ENCODE assay signal across 16 mouse cellular contexts in the genomic region with DNA sequence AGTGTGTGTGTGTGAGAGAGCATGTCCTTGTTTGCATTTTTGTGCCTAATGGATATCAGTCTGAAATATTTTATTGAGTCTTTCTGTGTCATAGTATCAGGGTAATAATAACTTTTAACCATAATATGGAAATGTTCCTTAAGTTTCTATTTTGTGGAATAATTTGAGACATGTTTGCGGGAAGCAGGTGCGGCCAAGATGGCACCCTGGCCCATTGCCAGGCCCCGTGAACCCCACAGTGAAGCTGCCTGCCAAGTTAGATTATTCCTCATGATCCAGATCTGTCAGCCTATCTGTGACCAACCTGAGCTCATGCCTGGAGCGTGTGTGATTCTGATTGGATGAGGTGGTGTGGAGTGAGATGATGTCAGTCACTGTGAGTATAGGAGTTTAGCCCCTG.
DNase-seq lines count a peak whose midpoint lies in the region; ATAC-seq lines count a peak whose summit lies in the region.
"Had no signal": no experiment of that assay in that cellular context is flagged by ENCODE, and none has a peak within 500 bp of the region (broad histone marks: within the 10 kb centered on the region; RNA-seq: fewer than 3 reads in every experiment).

No protein-coding gene starts in this region.

- DNase-seq in cerebellum, postnatal 14 days = peak; percentile 61 to 68
- no peak for DNase-seq in cerebellum, adult 9-11 months
- peak; percentile 66 for DNase-seq in 3134 (ENCODE audit: extremely low read depth, insufficient read length, low spot score)
- peak; percentile 2 for DNase-seq in NIH3T3 (ENCODE audit: low read depth)
- DNase-seq in kidney, postnatal 14 days = no peak
- DNase-seq: adrenal gland, adult 8-10 months; adrenal gland, postnatal 14 days; adrenal gland, postnatal 36 days; B cell, adult 2 months; cerebellum, adult 11 months; cerebellum, adult 9-10 months; embryo, embryonic 11 days had no signal

- no peak for ATAC-seq in activated CD4-positive, CD25-positive, alpha-beta regulatory T cell, adult 4 months
- ATAC-seq: CD4-positive, CD25-positive, alpha-beta regulatory T cell, adult 4 months; forebrain, embryonic 14.5 days; forebrain, embryonic 16.5 days had no signal

Comparison
In these comparisons a context has a peak if more than half of its experiments do, and no peak if none do; other contexts are left out.
1. DNase-seq: peak in cerebellum, postnatal 14 days (2 of 2), 3134 (single experiment) and NIH3T3 (single experiment); none in cerebellum, adult 9-11 months (single experiment) and kidney, postnatal 14 days (single experiment).